Mouse (Mus musculus): ENCODE measurements around the gene Aff1.

The Aff1 gene

GRCm38 (mm10) chr5:103773100-103773552, 81.0 kb downstream of the Aff1 start:
- no peak for DNase-seq (ENCODE audit: low read depth)

GRCm38 (mm10) chr5:103774703-103775333, 82.6 kb downstream of the Aff1 start:
- DNase-seq (ENCODE audit: low read depth) = no peak

DNA sequence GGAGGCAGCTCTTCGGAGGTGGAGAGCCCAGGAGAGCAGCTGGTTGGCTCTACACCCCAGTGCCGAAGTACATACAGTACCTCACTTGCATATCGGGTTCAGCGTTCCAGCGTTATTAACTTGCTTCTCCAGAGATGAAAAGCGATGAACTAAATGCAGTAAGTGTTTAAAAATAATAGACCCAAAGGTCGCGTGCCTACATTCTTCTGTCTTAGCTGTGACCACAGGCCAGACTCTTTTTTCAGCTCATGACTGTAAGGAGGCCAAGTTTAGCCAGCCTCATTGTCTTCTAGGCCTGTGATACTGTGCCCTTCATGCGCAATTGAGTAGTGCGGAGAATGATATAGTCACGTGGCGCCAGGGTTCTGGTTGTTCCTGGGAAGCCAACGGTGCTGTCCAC, 83.3 kb downstream of the Aff1 start:
- no peak for DNase-seq (ENCODE audit: low read depth)

DNA sequence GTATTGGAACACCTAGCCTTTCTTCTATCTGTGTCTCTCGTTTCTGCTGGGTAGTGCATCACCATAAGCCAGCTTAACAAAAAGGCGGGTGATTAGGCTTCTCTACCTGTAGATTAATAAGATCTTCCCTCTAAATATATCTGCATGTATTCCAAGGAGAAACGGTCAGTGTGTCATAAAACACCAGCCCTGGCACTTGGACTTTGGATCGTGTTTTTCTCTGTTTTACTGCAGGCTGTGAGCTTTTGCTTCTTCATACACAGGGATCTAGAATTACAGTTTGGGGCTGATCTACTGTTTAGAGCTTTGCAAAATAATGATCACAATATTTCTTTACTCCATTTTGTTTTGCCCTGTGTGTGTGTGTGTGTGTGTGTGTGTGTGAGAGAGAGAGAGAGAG, 84.7 kb downstream of the Aff1 start:
- no peak for DNase-seq (ENCODE audit: low read depth)

DNA sequence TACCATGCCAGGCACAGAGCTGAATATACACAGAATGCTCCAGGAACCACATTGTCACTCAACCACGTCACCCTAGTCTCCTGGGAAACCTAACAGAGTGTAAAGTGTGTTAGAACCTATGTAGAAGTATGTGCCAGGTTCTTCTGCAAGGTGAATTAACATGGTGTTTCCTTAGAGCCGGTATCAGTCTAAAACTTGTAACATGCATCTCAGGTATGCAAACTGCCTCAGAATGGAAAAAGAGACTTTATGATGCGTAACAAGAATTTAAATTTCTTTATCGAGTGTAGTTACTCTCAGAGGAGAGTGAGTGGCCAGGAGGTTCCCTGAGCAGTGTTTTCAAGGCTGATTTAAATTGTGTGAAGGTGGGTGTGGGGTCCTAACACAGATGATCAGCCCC, 85.3 kb downstream of the Aff1 start:
- no peak for DNase-seq (ENCODE audit: low read depth)

DNA sequence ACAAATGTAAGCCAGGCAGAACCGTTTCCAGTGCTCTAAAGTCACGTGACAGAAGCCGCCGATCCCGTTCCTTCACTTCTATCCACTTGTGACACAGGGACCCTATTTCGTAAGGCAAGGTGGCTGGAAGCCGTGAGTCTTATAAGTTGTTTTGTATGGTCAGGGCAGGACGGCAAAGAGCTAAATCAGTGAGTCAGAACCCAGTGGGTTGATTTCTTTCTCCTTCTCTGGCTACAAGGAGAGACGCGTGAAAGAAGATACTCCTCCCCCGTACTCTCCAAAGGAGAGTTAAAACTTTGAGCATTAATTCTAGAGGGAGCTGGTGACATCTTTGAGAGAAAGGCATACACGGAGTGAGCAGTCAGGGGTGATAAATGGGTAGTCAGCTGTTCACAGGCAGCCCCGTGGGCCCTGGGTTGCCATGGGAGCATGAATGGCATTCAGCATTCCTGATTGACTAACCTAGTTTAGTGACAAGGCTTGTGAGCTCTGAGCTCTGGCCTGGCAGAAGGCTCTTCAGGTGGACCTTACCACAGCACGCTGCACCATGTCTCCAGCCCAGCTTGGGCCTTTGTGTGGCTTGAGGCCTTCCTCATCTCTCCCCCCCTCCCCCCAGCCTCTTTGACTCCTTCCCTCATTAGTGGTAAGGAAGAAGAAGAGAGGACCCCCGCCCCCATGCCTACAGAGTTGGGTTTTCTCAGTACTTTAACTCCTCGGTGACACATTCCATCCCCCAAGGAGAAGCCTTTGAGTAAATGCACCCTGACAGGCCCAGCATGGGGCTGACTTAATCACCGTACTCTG, 86.3 kb downstream of the Aff1 start:
- DNase-seq (ENCODE audit: low read depth) = no peak

DNA sequence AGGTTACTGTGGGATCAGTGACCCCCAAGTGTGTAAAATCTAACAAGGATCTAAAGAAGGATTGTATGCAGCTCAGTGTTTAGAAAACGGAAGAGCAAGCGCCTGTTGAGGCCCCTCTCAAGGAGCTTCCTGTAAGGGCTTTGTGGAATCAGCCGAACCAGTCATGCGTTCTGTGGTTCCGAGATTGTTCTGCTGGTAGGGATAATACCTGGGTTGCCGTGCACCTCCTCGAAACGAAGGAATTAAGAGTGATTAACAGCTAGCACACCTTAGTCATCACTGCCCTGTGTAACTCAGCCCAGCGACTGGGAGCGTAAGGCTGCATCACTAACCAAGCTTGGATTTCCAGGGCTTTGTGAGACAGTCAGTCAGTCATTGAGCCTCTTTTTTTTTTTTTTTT, 87.7 kb downstream of the Aff1 start:
- no peak for DNase-seq (ENCODE audit: low read depth)

DNA sequence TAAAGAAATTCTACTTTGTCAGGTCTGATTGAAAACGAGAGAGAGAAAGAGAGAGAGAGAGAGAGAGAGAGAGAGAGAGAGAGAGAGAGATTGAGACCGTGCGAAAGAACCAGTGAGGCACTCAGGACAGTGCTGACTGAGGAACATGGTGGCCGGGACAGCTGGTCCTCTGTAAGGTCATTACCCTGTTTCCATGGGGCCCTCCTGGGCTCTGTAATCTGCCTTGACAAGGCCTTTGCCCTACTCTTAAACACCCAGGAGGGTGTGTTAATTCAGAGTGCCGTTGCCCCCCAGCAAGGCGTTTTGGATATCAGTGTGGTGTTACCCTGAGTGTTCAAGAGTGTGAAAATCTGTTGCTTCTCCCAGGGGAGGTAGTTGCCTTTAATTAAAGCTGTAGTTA, 88.1 kb downstream of the Aff1 start:
- DNase-seq (ENCODE audit: low read depth) = no peak

- no peak for DNase-seq (ENCODE audit: low read depth)
Measured at GRCm38 (mm10) chr5:103780836-103781235, 88.7 kb downstream of the Aff1 start.

- no peak for DNase-seq (ENCODE audit: low read depth)
Measured at GRCm38 (mm10) chr5:103783086-103783668, 91.0 kb downstream of the Aff1 start.

DNA sequence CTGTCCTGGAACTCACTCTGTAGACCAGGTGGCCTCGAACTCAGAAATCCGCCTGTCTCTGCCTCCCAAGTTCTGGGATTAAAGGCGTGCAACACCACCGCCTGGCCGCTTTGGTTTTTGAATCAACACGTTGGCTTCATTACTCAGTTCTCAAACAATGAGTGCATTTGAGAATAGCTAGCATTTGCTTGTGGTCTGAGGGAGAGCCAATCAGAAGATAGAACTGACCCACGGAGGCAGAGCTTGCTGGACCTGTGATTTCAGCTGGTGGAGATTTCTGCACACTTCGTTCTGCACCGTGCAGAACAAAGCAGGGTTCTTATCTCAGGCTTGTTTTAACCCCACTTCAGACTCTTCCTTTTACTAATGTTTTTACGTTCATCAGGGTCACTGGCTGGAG, 93.9 kb downstream of the Aff1 start:
- DNase-seq (ENCODE audit: low read depth) = no peak

DNA sequence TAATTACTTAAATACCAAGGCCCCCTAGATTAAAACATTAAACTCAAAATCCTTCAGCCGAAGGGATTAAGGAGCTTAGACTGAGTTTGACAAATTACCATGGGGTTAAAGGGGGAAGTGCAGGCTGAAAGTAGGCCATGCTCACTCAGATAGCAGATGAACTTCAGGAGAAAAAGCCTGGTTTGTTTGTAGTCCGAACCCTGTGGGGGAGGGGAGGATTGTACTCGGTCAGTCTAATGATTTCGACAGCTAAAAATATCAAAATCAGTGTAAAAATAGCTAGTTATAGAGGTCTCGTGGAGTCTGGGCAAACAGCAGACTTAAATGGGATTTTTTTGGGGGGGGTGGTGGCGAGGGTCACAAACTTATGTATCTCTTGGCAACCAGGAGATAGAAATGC, 96.3 kb downstream of the Aff1 start:
- DNase-seq (ENCODE audit: low read depth) = no peak

DNA sequence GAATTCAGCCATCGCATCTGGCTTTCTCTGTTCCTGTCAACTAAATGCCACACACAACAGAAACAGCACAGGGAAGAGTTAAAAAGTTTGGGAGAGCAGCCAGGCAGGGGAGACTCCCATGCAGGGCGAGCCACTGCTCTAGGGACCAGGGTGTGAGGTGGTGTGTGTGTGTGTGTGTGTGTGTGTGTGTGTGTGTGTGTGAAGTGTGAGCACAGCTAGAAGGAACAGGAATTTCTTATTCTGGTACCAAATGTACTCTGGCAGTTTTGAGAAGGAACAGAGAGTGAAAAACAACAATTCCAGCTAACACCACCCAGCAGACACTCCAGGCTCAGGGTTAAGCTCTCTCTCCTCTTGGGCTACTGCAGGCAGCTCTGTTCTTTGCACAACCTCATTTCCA, 96.8 kb downstream of the Aff1 start:
- no peak for DNase-seq (ENCODE audit: low read depth)

GRCm38 (mm10) chr5:103789619-103790116, 97.5 kb downstream of the Aff1 start:
- no peak for DNase-seq (ENCODE audit: low read depth)

DNA sequence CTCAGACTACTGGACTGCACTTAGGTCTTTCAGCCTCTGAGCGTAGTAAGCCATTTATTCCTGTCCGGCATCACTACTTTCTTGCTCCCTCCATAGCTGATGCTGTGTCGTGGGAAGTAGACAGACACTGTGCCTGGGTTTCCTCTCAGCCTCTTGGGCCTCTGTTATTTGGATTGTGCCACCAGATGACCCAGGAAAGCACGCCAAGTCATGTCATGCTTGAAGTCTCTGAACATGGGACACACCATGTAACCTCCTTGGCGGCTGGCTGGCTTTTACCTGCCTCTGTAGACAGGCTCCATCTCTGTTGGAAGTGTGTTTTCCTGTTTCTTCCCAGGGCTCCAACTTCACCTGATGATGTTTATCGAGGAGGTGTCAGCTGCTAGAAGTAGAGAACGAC, 99.6 kb downstream of the Aff1 start:
- DNase-seq (ENCODE audit: low read depth) = no peak

- no peak for DNase-seq (ENCODE audit: low read depth)
Measured at GRCm38 (mm10) chr5:103795121-103795520, 102.9 kb downstream of the Aff1 start.

GRCm38 (mm10) chr5:103796035-103796434, 103.9 kb downstream of the Aff1 start:
- no peak for DNase-seq (ENCODE audit: low read depth)

DNA sequence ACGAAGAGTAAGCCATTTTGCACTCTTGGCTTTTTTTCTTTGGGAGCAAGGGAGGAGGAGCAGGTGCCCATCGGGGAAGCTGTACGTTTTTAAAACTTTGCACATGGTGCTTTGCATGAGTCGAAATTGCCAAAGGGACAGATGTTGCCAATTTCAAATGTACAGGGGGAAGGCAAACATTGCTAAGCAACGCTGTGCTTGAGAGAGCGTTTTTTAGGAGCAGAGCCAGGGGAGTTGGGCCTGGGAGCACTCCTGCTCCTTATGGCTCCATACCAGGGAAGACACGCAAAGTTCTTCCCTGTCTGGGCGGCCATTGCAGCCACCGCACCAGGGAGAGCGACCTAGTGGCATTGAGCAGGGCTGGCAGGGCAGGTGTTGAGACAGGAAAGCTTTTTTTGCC, 105.6 kb downstream of the Aff1 start:
- DNase-seq (ENCODE audit: low read depth) = no peak

- DNase-seq (ENCODE audit: low read depth) = no peak
Measured at GRCm38 (mm10) chr5:103799438-103799837, 107.3 kb downstream of the Aff1 start.

DNA sequence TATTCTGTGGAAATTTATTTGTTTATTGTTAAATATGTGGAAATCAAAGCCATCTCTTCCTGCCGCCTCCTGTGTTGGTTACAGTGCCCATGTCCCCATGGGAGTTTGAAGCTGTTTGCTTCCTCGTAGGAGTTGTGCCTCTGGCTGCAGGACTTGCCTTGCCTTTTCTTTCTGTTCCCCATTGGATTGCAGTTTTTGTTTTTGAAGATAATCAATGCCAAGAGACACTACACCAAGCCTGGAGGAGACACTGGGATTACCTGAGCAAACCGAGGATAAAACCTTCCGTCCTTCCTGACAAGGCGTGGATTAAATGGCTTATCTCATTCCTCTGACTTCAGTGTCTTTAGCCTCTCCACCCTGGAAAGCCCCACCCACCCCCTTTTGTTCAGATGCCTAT, 107.8 kb downstream of the Aff1 start:
- no peak for DNase-seq (ENCODE audit: low read depth)

GRCm38 (mm10) chr5:103803386-103803785, 111.2 kb downstream of the Aff1 start:
- DNase-seq (ENCODE audit: low read depth) = no peak

DNA sequence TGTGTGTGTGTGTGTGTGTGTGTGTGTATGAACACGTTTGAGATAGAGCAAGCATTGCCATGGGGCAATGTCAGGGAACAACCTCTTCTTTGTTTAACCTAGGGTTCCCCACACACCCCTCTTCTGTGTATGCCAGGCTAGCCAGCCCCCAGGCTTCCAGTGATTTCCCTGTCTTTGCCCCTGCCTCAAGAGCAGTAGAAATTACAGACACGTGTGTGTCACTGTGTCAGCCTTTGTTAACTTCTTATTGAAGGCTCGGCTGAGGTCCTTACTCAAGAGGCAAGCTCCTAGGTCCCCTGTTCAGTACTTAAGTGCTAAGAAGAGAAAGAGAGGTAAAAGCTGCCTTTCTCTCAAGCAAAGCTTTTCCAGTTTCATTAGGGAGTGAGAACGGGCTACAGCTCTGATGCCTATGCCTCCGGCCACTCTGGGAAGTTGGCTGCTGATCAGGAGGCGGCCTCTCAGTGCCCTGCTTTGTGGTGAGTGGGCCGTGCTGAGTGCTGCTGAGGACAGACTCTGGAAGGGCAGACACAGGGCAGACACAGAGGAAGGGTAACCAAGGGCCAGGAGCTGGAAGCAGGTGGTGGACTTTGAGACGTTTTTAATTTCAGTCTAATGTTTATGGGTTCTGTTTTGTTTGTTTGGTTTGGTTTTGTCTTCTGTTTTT, 111.9 kb downstream of the Aff1 start:
- no peak for DNase-seq (ENCODE audit: low read depth)

Data from c-Kit-positive CD71-negative TER-119-negative erythroid progenitor cells, embryonic 14.5 days (primary cell).